Mouse (Mus musculus) hindbrain, embryonic 10.5 days (tissue): Measurements from ENCODE around the gene Gsdma. TPM values are rescaled to one million over a fixed set of nuclear protein-coding genes. Genes with fewer than 3 reads are reported as not detected.
"Not testable (repeated sequence)": the region's sequence is repeated elsewhere in the genome, so short reads cannot be mapped to it uniquely, and the experiment has no call there.

ENCODE experiments used
- DNase-seq: peaks from one replicate; pipeline ENCODE4 v3.0.0-alpha.2; 2017; ENCODE audit warnings: low spot score
- H3K27ac ChIP-seq: fragments of 300-500 bp; sonication (generic); 2 replicates; pipeline ENCODE4 v1.5.1; 2016; ENCODE audit warnings: mild to moderate bottlenecking, moderate library complexity
- H3K27me3 ChIP-seq: fragments of 300-500 bp; sonication (generic); 2 replicates; pipeline ENCODE4 v1.6.1; 2016; ENCODE audit warnings: mild to moderate bottlenecking; ENCODE audit not compliant: poor library complexity, insufficient read depth, severe bottlenecking
- H3K36me3 ChIP-seq: fragments of 300-500 bp; sonication (generic); 2 replicates; pipeline ENCODE4 v1.6.1; 2016; ENCODE audit warnings: mild to moderate bottlenecking, moderate library complexity
- H3K4me1 ChIP-seq: fragments of 300-500 bp; sonication (generic); replicated peaks from 2 replicates; pipeline ENCODE4 v1.6.1; 2016; ENCODE audit warnings: mild to moderate bottlenecking
- H3K4me3 ChIP-seq: fragments of 300-500 bp; sonication (generic); 2 replicates; pipeline ENCODE4 v1.5.1; 2016; ENCODE audit warnings: mild to moderate bottlenecking, moderate library complexity
- H3K9me3 ChIP-seq: fragments of 300-500 bp; sonication (generic); 2 replicates; pipeline ENCODE4 v1.6.1; 2016; ENCODE audit warnings: mild to moderate bottlenecking, moderate library complexity
- WGBS: fragments of 180-500 bp; shearing (Covaris S2); methylation state at CpG from one replicate; pipeline ENCODE4 v1.1.7; 2016; 5-methylcytosine and 5-hydroxymethylcytosine counted together
- polyA plus RNA-seq: library from polyadenylated mRNA; unstranded; fragments of >200 nt; fragmentation: Nextera tagmentation; extraction: Ambion mirVana; gene quantifications from 2 replicates; pipeline ENCODE4 v1.2.1, GENCODE M21; 2016

Gene Gsdma
- polyA plus RNA-seq, 1 experiment from 2014 or later = 0.09 TPM

DNA sequence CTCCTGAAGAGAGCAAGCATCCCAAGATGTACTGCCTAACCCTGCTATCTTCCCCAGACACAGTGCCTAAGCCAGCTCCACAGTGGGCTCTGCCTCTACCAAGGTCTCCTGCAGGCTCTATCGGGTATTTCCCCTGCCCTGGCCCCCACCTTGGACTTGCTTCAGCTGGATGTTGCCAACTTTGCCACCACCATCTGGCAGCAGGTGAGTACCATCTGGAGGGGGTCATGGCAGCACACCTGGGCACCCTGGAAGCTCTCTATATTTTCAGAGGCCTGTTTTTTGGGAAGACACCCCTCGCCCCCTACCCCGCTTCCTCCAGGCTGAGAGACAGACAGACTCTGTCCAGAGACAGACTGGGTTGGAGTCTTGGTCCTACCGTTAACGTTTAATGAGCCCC lies 38.2 kb downstream of the Gsdma start:
- peaks cover 37% of the 10 kb centered on the region for H3K36me3 ChIP-seq
- H3K4me3 ChIP-seq = no peak overlapping the region
- no peak overlapping the region for H3K27ac ChIP-seq
- no peak for DNase-seq
- H3K9me3 ChIP-seq = no peaks in the 10 kb centered on the region
- H3K4me1 ChIP-seq = 0 out of 2 replicates have a peak, but pooled peaks cover 10% of the 10 kb centered on the region
- 75% methylated on average over 5 of the region's 5 CpGs for WGBS
- H3K27me3 ChIP-seq = no peaks in the 10 kb centered on the region; the same call in 1 of the 2 replicates

DNA sequence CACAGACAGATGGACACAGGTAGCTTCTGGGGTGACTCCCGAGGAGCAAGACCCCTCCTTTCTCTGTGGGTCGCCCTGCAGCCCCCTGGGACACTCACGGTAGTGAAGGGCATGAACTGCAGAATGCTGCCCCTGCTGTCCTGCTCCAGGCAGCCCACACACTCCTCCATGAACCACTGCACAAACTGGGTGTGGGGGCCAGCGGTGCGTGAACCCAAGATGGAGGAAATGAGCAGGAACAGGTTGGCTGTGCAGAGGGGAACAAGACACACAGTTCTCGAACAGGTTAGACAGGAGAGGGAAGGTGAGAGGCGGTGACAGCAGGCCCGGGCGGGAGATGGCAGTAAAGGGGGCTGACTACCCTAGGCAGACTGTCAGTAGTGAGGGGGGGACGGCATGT lies 40.9 kb downstream of the Gsdma start:
- H3K9me3 ChIP-seq = no peaks in the 10 kb centered on the region
- no peak for DNase-seq
- H3K27ac ChIP-seq = no peak overlapping the region
- 0 out of 2 replicates have a peak, but pooled peaks cover 6% of the 10 kb centered on the region for H3K4me1 ChIP-seq
- WGBS = 92% methylated on average over 10 of the region's 10 CpGs
- H3K4me3 ChIP-seq = no peak overlapping the region; the same call in 1 of the 2 replicates
- H3K27me3 ChIP-seq = no peaks in the 10 kb centered on the region; the same call in 1 of the 2 replicates
- H3K36me3 ChIP-seq = peaks cover 63% of the 10 kb centered on the region

GRCm38 (mm10) chr11:98707401-98708281 lies 43.5 kb downstream of the Gsdma start:
- DNase-seq = no peak
- 95% methylated on average over 22 of the region's 22 CpGs for WGBS
- H3K4me1 ChIP-seq = no peaks in the 10 kb centered on the region
- H3K36me3 ChIP-seq = peaks cover 84% of the 10 kb centered on the region
- H3K9me3 ChIP-seq = no peaks in the 10 kb centered on the region
- no peak overlapping the region for H3K27ac ChIP-seq
- no peak overlapping the region for H3K4me3 ChIP-seq
- H3K27me3 ChIP-seq = no peaks in the 10 kb centered on the region

- WGBS = 91% methylated on average over 19 of the region's 19 CpGs
- H3K27ac ChIP-seq = no peak overlapping the region
- no peaks in the 10 kb centered on the region for H3K9me3 ChIP-seq
- H3K27me3 ChIP-seq = no peaks in the 10 kb centered on the region
- H3K36me3 ChIP-seq = peaks cover 92% of the 10 kb centered on the region
- no peak for DNase-seq
- no peaks in the 10 kb centered on the region for H3K4me1 ChIP-seq
- H3K4me3 ChIP-seq = no peak overlapping the region
Observed at GRCm38 (mm10) chr11:98708282-98708956, 44.3 kb downstream of the Gsdma start.

DNA sequence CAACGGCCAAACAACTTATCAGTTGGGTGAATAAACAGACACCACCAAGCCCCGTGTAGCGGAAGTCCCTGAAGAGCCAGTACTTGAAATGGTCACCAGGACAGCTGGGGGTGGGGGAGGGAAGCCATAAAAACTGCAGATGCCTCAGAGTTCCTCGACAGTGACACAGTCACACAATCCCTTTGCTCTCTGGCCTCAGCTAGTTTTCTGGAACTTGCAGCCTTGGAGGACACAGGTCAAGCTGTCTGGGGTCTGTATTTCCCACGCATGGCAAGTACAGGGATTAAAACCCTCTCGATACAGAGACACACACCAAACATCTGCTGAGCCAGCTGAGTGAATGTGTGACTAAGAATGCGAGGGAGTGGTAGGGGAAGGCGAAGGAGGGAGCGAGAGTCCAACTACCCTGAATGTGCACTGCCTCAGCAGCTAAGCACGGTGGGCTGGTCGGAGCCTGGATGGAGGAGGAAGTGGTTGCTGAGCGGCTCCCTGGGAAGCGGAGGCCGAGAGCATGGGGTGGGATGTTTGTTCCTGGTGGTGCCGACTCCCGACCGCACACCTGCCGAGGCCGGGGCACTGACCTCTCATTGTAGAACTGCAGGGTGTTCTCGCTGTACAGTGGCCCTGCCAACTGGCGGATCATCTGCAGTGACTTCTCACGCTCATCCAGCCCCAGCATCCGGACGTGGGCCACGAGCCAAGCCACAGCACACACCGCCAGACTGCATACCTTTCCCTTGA lies 45.0 kb downstream of the Gsdma start:
- WGBS = 91% methylated on average over 26 of the region's 26 CpGs
- H3K36me3 ChIP-seq = peaks cover 95% of the 10 kb centered on the region
- no peak for DNase-seq
- no peak overlapping the region for H3K27ac ChIP-seq
- H3K9me3 ChIP-seq = no peaks in the 10 kb centered on the region
- H3K4me3 ChIP-seq = no peak overlapping the region
- no peaks in the 10 kb centered on the region for H3K27me3 ChIP-seq
- H3K4me1 ChIP-seq = no peaks in the 10 kb centered on the region

GRCm38 (mm10) chr11:98710416-98711045 lies 46.4 kb downstream of the Gsdma start:
- Histone ChIP-seq H3K27ac (no peak overlapping the region), H3K36me3 (peaks cover 95% of the 10 kb centered on the region), H3K4me1 (no peaks in the 10 kb centered on the region), H3K4me3 (no peak overlapping the region), H3K27me3 (no peaks in the 10 kb centered on the region), H3K9me3 (no peaks in the 10 kb centered on the region)
- peak; percentile 84 for DNase-seq
- WGBS = 57% methylated on average over 12 of the region's 12 CpGs

GRCm38 (mm10) chr11:98711046-98711434 lies 46.9 kb downstream of the Gsdma start:
- H3K27ac ChIP-seq = no peak overlapping the region
- H3K36me3 ChIP-seq = peaks cover 95% of the 10 kb centered on the region
- DNase-seq = no peak
- H3K27me3 ChIP-seq = no peaks in the 10 kb centered on the region
- 81% methylated on average over 4 of the region's 4 CpGs for WGBS
- no peaks in the 10 kb centered on the region for H3K9me3 ChIP-seq
- H3K4me1 ChIP-seq = no peaks in the 10 kb centered on the region
- H3K4me3 ChIP-seq = no peak overlapping the region

GRCm38 (mm10) chr11:98712009-98712408 lies 47.9 kb downstream of the Gsdma start:
- DNase-seq, H3K27me3 ChIP-seq, H3K27ac ChIP-seq, H3K4me1 ChIP-seq, H3K9me3 ChIP-seq, H3K4me3 ChIP-seq: not testable (repeated sequence)
- WGBS = 87% methylated on average over 6 of the region's 6 CpGs
- H3K36me3 ChIP-seq = peaks cover 94% of the 10 kb centered on the region

DNA sequence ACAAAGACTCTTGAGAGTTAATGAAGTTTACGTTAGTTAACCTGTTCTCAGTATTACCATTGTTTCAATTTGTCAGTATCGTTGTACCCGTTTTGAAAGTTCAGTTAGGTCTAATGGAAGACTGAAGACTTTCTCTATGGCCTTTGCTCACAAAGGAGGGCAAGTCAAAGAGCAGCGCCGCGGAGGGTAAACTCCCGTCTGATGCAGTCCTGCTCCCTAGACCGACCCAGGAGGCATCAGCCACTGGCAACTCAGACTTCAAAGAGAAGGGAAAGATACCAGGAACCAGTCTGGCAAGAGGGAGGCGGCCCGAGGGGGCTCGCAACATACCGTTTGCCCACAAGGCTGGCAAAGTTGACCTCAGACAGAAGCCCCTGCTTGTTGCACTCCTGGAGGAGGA lies 49.6 kb downstream of the Gsdma start:
- 87% methylated on average over 12 of the region's 12 CpGs for WGBS
- H3K9me3 ChIP-seq = no peaks in the 10 kb centered on the region
- no peak overlapping the region for H3K4me3 ChIP-seq
- no peaks in the 10 kb centered on the region for H3K27me3 ChIP-seq
- peaks cover 94% of the 10 kb centered on the region for H3K36me3 ChIP-seq
- no peak overlapping the region for H3K27ac ChIP-seq
- no peak for DNase-seq
- peaks cover 10% of the 10 kb centered on the region for H3K4me1 ChIP-seq

DNA sequence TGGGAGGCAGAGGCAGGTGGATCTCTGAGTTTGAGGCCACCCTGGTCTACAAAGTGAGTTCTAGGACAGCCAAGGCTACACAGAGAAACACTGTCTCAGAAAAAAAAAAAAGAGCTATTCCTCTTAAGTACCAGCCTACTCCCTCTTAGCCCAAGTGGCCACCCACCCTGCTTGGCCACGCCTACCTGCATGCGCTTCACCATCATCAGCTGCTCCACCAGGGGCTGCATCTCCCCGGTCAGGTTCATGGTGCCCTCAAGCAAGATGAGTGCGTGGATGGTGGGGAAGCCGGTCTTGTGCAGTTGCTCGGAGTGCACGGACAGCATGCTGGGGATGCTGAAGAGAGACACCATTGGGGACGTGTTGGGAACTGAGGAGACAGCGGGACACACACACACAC lies 51.8 kb downstream of the Gsdma start:
- no peak for DNase-seq
- Histone ChIP-seq H3K4me1 (peaks cover 10% of the 10 kb centered on the region), H3K27me3 (no peaks in the 10 kb centered on the region), H3K36me3 (peaks cover 88% of the 10 kb centered on the region), H3K27ac (no peak overlapping the region), H3K4me3 (no peak overlapping the region), H3K9me3 (no peaks in the 10 kb centered on the region)
- 97% methylated on average over 9 of the region's 9 CpGs for WGBS

GRCm38 (mm10) chr11:98717904-98718303 lies 53.8 kb downstream of the Gsdma start:
- Histone ChIP-seq H3K27ac (0 out of 2 replicates have a peak overlapping the region, but pooled peaks have one; percentile 9), H3K4me1 (peaks cover 18% of the 10 kb centered on the region), H3K27me3 (no peaks in the 10 kb centered on the region), H3K9me3 (no peaks in the 10 kb centered on the region), H3K4me3 (no peak overlapping the region), H3K36me3 (peaks cover 83% of the 10 kb centered on the region)
- DNase-seq = peak; percentile 66
- 21% methylated on average over 13 of the region's 13 CpGs for WGBS

- Histone ChIP-seq H3K27me3 (no peaks in the 10 kb centered on the region), H3K4me3 (no peak overlapping the region), H3K36me3 (peaks cover 81% of the 10 kb centered on the region), H3K4me1 (peaks cover 18% of the 10 kb centered on the region), H3K27ac (no peak overlapping the region), H3K9me3 (no peaks in the 10 kb centered on the region)
- WGBS = 75% methylated on average over 2 of the region's 2 CpGs
- DNase-seq = no peak
Observed at GRCm38 (mm10) chr11:98720756-98721155, 56.6 kb downstream of the Gsdma start.
